Mouse (Mus musculus) lung, postnatal 14 days (tissue): ENCODE measurements around the gene Brd1.
A peak's percentile ranks its signal among the peaks of the same experiment; 100 is the strongest.

Experiments
- DNase-seq: peaks from one replicate; pipeline ENCODE4 v3.0.0; 2021

Brd1 gene

GRCm38 (mm10) chr15:88680931-88681330 lies 53.1 kb downstream of the Brd1 start:
- DNase-seq, result no peak

- DNase-seq, result no peak
Observed at GRCm38 (mm10) chr15:88677568-88677967, 56.5 kb downstream of the Brd1 start.

- no peak for DNase-seq
Observed at GRCm38 (mm10) chr15:88675998-88676397, 58.0 kb downstream of the Brd1 start.

GRCm38 (mm10) chr15:88668693-88669092 lies 65.3 kb downstream of the Brd1 start:
- no peak for DNase-seq

- DNase-seq, result no peak
Observed at GRCm38 (mm10) chr15:88667653-88668052, 66.4 kb downstream of the Brd1 start.

- no peak for DNase-seq
Observed at GRCm38 (mm10) chr15:88665846-88666245, 68.2 kb downstream of the Brd1 start.

GRCm38 (mm10) chr15:88663041-88663440 lies 71.0 kb downstream of the Brd1 start:
- no peak for DNase-seq

GRCm38 (mm10) chr15:88662111-88662850 lies 71.8 kb downstream of the Brd1 start:
- DNase-seq, result peak; percentile 65

GRCm38 (mm10) chr15:88661654-88662053 lies 72.4 kb downstream of the Brd1 start:
- no peak for DNase-seq

- DNase-seq, result no peak
Observed at GRCm38 (mm10) chr15:88652006-88652405, 82.0 kb downstream of the Brd1 start.

- DNase-seq, result peak; percentile 61
Observed at GRCm38 (mm10) chr15:88651019-88651418, 83.0 kb downstream of the Brd1 start.
